Mouse (Mus musculus) lung, adult 2 months (tissue): ENCODE data around the gene Dusp1.

ENCODE experiments used
- CTCF ChIP-seq: fragments of 200-500 bp; IDR thresholded peaks from 2 replicates; pipeline ENCODE4 v1.5.1; 2011; ENCODE audit warnings: mild to moderate bottlenecking, low read length, control low read depth; ENCODE audit not compliant: insufficient read depth
- POLR2A ChIP-seq: fragments of 200-500 bp; IDR thresholded peaks from 2 replicates; pipeline ENCODE4 v1.6.1; 2011; ENCODE audit warnings: low read depth, mild to moderate bottlenecking, control low read depth, low read length, borderline replicate concordance; ENCODE audit errors: extremely low read depth

DNA sequence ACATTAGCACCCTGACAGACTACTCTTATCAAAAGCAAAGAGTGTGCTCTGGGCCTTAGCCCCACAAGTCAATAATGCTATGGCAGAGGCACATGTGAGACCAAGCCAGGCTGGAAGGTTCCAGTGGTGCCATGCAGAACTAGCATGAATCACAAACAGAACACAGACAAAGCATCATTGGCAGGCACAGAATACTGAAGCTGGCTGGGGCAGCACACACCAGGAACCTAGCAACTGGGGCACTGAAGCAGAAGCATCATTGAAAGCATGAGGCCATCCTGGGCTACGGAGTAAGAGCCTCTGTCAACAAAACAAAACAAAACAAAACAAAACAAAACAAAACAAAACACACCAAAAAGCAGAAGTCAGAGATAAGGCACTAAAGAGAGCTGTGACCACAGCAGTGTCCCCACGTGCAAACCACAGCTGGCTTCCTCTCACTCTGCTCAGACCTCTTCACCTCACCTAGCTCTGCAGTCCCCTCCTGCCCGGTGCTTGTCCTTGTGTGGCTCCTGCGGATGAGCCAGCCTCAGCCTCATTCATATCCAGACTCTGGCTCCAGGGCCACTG, 29.4 kb downstream of the Dusp1 start:
- TF ChIP-seq CTCF (no peak), POLR2A (0 out of 2 replicates have a peak, but pooled peaks have one; percentile 9)
